Mouse (Mus musculus): Measurements from ENCODE around the gene Taldo1.

DNA sequence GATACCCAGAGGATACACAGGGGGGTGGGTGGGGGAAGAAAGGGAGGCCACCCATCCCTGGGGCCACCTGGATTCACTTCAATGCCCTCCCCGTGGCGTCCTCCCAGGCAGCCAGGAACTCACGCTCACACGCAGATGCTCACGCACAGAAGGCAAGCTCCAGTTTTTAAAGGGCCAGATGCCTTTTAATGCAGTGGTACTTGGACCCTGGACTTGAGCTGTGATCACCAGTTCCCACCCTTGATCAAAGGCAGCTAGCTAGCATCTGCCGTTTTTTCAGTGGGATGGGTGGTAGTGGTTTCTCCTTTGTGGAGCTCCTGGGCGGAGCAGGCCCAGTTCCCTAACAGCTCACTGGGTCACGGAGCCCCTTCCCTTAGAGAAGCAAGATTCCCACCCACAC, 42.5 kb downstream of the Taldo1 start:
- TF ChIP-seq CTCF (IDR thresholded peaks at IDR 0.05; ENCODE audit: low read depth) (no peak), EP300 (optimal IDR thresholded peaks at IDR 0.05) (no peak)

Data from stomach, postnatal 0 days (tissue).